ENCODE assay signal across 8 mouse cellular contexts in the genomic region with DNA sequence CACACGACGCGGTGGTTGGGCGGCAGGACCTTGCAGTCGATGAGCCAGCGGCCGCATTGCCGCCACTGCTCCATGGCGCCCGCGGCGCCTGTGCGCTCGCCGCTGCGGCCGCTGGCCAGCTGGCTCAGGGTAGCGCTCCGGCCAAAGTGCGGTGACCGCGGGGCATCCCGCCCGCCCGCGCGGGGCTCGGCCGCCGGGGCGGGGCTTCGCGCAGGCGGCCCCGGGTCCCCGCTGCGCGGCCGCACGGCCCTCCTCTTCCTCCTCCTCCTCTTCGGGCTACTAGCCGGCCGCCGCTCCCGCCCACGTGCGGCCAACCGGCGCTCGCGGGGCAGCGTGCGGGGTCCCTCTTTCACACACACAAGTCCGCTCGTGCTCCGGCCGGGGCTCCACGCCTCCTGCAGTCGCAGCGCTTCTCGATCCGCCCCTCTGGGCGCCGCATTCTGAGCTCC. TPM values are rescaled to one million over a fixed set of nuclear protein-coding genes. Genes with fewer than 3 reads are reported as not detected.
DNase-seq lines count a peak whose midpoint lies in the region; ATAC-seq and TF ChIP-seq lines count a peak whose summit lies in the region.

No protein-coding gene starts in this region.

- H3K4me2 ChIP-seq in hindbrain, embryonic 11.5 days (replicated peaks; ENCODE audit: low read depth, low read length) = peak overlapping the region; percentile 96
- H3K4me2 ChIP-seq in limb, embryonic 14.5 days (replicated peaks; ENCODE audit: low read depth, low read length, severe bottlenecking) = peak overlapping the region; percentile 99
- H3K4me2 ChIP-seq in neural tube, embryonic 12.5 days (replicated peaks) = peak overlapping the region; percentile 98

- H3K4me3 ChIP-seq in hindbrain, embryonic 11.5 days (ENCODE audit: low read depth, low read length) = peak overlapping the region; percentile 93
- H3K4me3 ChIP-seq in limb, embryonic 14.5 days (replicated peaks; ENCODE audit: low read length) = peak overlapping the region; percentile 86
- H3K4me3 ChIP-seq in neural tube, embryonic 12.5 days = peak overlapping the region; percentile 97

- H3K27me3 ChIP-seq in hindbrain, embryonic 11.5 days (ENCODE audit: control insufficient read depth, insufficient read depth, low read length) = no peaks in the 10 kb centered on the region
- no peaks in the 10 kb centered on the region for H3K27me3 ChIP-seq in limb, embryonic 14.5 days (ENCODE audit: control insufficient read depth, insufficient read depth, low read length)
- H3K27me3 ChIP-seq in neural tube, embryonic 12.5 days (replicated peaks) = no peaks in the 10 kb centered on the region

- H3K27ac ChIP-seq in hindbrain, embryonic 11.5 days (ENCODE audit: low read depth, low read length) = peak overlapping the region; percentile 92
- peak overlapping the region; percentile 70; the same call in 1 of the 2 replicates for H3K27ac ChIP-seq in limb, embryonic 14.5 days (replicated peaks; ENCODE audit: low read depth, low read length)
- peak overlapping the region; percentile 86 for H3K27ac ChIP-seq in neural tube, embryonic 12.5 days

- WGBS in hindbrain, embryonic 11.5 days = under 1% methylated on average over 59 of the region's 64 CpGs
- 0% methylated on average over 12 of the region's 64 CpGs for WGBS in limb, embryonic 14.5 days
- under 1% methylated on average over 63 of the region's 64 CpGs for whole genome bisulfite sequencing in neural tube, embryonic 12.5 days

- H3K9ac ChIP-seq in hindbrain, embryonic 11.5 days (ENCODE audit: low read depth, low read length) = peak overlapping the region; percentile 98
- peak overlapping the region; percentile 78 for H3K9ac ChIP-seq in limb, embryonic 14.5 days (ENCODE audit: low read depth, low read length, severe bottlenecking)
- H3K9ac ChIP-seq in neural tube, embryonic 12.5 days = peak overlapping the region; percentile 95

- ATAC-seq in hindbrain, embryonic 11.5 days (ENCODE audit: low FRiP score) = peak; percentile 47
- ATAC-seq in limb, embryonic 14.5 days (ENCODE audit: low FRiP score, low read depth) = peak; percentile 43
- ATAC-seq in neural tube, embryonic 12.5 days (ENCODE audit: low FRiP score, low read depth) = peak; percentile 29

- no peaks in the 10 kb centered on the region for H3K9me3 ChIP-seq in hindbrain, embryonic 11.5 days (ENCODE audit: control insufficient read depth, low read length)
- no peaks in the 10 kb centered on the region for H3K9me3 ChIP-seq in limb, embryonic 14.5 days (ENCODE audit: control insufficient read depth, low read length)
- no peaks in the 10 kb centered on the region for H3K9me3 ChIP-seq in neural tube, embryonic 12.5 days

- DNase-seq in cerebellum, adult 11 months = peak; percentile 16
- no peak for DNase-seq in cerebellum, adult 11-12 months
- DNase-seq in 416B (ENCODE audit: low read depth) = peak; percentile 49
- DNase-seq in cerebellum, postnatal 36 days = peak; percentile 21 to 29
- no peak for DNase-seq in hindbrain, embryonic 11.5 days (ENCODE audit: low spot score)
- no peak for DNase-seq in limb, embryonic 14.5 days (ENCODE audit: low spot score)
- DNase-seq in B cell, adult 2 months = no peak

- H3K4me1 ChIP-seq in hindbrain, embryonic 11.5 days (replicated peaks; ENCODE audit: control insufficient read depth, insufficient read depth, low read length) = peaks cover 10% of the 10 kb centered on the region; the same call in 1 of the 2 replicates
- H3K4me1 ChIP-seq in limb, embryonic 14.5 days (ENCODE audit: control insufficient read depth, insufficient read depth, low read length) = peaks cover 25% of the 10 kb centered on the region
- H3K4me1 ChIP-seq in neural tube, embryonic 12.5 days = peaks cover 52% of the 10 kb centered on the region

- TF ChIP-seq POLR2A in limb, embryonic 14.5 days (IDR thresholded peaks at IDR 0.05; ENCODE audit: borderline replicate concordance, extremely low read depth, insufficient read depth, insufficient read length) = no peak

- no peaks in the 10 kb centered on the region for H3K36me3 ChIP-seq in hindbrain, embryonic 11.5 days (ENCODE audit: control insufficient read depth, insufficient read depth, low read length)
- no peaks in the 10 kb centered on the region for H3K36me3 ChIP-seq in limb, embryonic 14.5 days (ENCODE audit: control insufficient read depth, insufficient read depth, low read length)
- no peaks in the 10 kb centered on the region for H3K36me3 ChIP-seq in neural tube, embryonic 12.5 days

RNA-seq across cellular contexts. Expression of a gene that starts 0.4 kb away (rescaled TPM):
- 12.9 and 14.9 TPM in 2 replicates for polyA plus RNA-seq in hindbrain, embryonic 11.5 days (2014; fragmentation: Nextera tagmentation; extraction: Ambion mirVana)
- 19.6 and 23.8 TPM in 2 replicates for polyA plus RNA-seq in limb, embryonic 14.5 days (2012; rRNA removed)
- polyA plus RNA-seq in limb, embryonic 14.5 days (2014; fragmentation: Nextera tagmentation; extraction: Ambion mirVana) = 5.9 and 6.2 TPM in 2 replicates
- polyA plus RNA-seq in neural tube, embryonic 12.5 days (2016; fragmentation: Nextera tagmentation; extraction: Ambion mirVana) = 25.3 and 29.9 TPM in 2 replicates

RNA-seq across cellular contexts. Expression of a gene that starts 15.7 kb away (rescaled TPM):
- polyA plus RNA-seq in hindbrain, embryonic 11.5 days (2014; fragmentation: Nextera tagmentation; extraction: Ambion mirVana) = 15.0 and 17.3 TPM in 2 replicates
- polyA plus RNA-seq in limb, embryonic 14.5 days (2012; rRNA removed) = 12.5 and 13.0 TPM in 2 replicates
- 9.9 and 13.7 TPM in 2 replicates for polyA plus RNA-seq in limb, embryonic 14.5 days (2014; fragmentation: Nextera tagmentation; extraction: Ambion mirVana)
- polyA plus RNA-seq in neural tube, embryonic 12.5 days (2016; fragmentation: Nextera tagmentation; extraction: Ambion mirVana) = 19.4 and 19.5 TPM in 2 replicates

Comparison
In these comparisons a context has a peak if more than half of its experiments do, and no peak if none do; other contexts are left out.
1. DNase-seq: peak in cerebellum, adult 11 months (single experiment), 416B (single experiment) and cerebellum, postnatal 36 days (2 of 2); none in cerebellum, adult 11-12 months (single experiment), hindbrain, embryonic 11.5 days (single experiment), limb, embryonic 14.5 days (single experiment) and B cell, adult 2 months (0 of 2).
2. Peak in every context shown above with its lines, with median percentiles within 50 percentile points of each other: ATAC-seq, H3K27ac ChIP-seq, H3K4me2 ChIP-seq, H3K4me3 ChIP-seq and H3K9ac ChIP-seq.